Comparison of ENCODE assay signal across 10 mouse cellular contexts in the genomic region with DNA sequence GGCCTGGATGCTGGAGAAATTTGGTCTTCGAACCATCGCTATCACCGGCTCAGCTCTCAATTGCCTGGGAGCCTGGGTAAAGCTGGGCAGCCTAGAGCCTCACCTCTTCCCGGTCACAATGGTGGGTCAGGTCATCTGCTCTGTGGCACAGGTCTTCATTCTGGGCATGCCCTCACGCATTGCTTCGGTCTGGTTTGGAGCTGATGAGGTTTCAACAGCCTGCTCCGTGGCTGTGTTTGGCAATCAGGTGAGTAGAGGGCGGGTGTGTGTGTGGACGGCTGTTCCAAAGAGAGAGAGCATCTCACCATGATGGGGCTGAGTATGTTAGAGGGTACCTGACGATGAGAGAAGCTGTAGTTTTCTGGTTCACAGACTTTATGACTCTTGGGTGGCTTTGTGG. TPM values are rescaled to one million over a fixed set of nuclear protein-coding genes. Genes with fewer than 3 reads are reported as not detected.
DNase-seq lines count a peak whose midpoint lies in the region; ATAC-seq lines count a peak whose summit lies in the region.
"Had no signal": no experiment of that assay in that cellular context is flagged by ENCODE, and none has a peak within 500 bp of the region (broad histone marks: within the 10 kb centered on the region; RNA-seq: fewer than 3 reads in every experiment).

No protein-coding gene starts in this region.

- peaks cover 7% of the 10 kb centered on the region for H3K4me1 ChIP-seq in forebrain, embryonic 14.5 days (ENCODE audit: control insufficient read depth, insufficient read depth, low read length)
- peaks cover 10% of the 10 kb centered on the region for H3K4me1 ChIP-seq in forebrain, embryonic 15.5 days
- H3K4me1 ChIP-seq in kidney, embryonic 16.5 days (ENCODE audit: insufficient read depth, low read length): 0 out of 2 replicates have a peak, but pooled peaks cover 5% of the 10 kb centered on the region
- peaks cover 12% of the 10 kb centered on the region for H3K4me1 ChIP-seq in hindbrain, embryonic 16.5 days (ENCODE audit: control insufficient read depth, insufficient read depth, low read depth, low read length)

- ATAC-seq in forebrain, embryonic 14.5 days: no peak
- no peak for ATAC-seq in forebrain, embryonic 15.5 days (replicated peaks)
- ATAC-seq in kidney, embryonic 16.5 days (ENCODE audit: low FRiP score, low TSS enrichment): no peak
- ATAC-seq in hindbrain, embryonic 16.5 days: no peak
- ATAC-seq: inflammation-experienced regulatory T-cells, adult 6 months had no signal

- H3K36me3 ChIP-seq in forebrain, embryonic 14.5 days (ENCODE audit: control insufficient read depth, insufficient read depth, low read length): no peaks in the 10 kb centered on the region
- no peaks in the 10 kb centered on the region for H3K36me3 ChIP-seq in forebrain, embryonic 15.5 days
- H3K36me3 ChIP-seq in kidney, embryonic 16.5 days (ENCODE audit: insufficient read depth, low read length): no peaks in the 10 kb centered on the region
- no peaks in the 10 kb centered on the region for H3K36me3 ChIP-seq in hindbrain, embryonic 16.5 days (ENCODE audit: control insufficient read depth, insufficient read depth, low read length)
- H3K36me3 ChIP-seq: limb, embryonic 15.5 days had no signal

- 92% methylated on average over 10 of the region's 10 CpGs for WGBS in forebrain, embryonic 14.5 days
- WGBS in forebrain, embryonic 15.5 days: 87% methylated on average over 10 of the region's 10 CpGs
- 86% methylated on average over 10 of the region's 10 CpGs for WGBS in kidney, embryonic 16.5 days
- WGBS in hindbrain, embryonic 16.5 days: 87% methylated on average over 10 of the region's 10 CpGs

- peaks cover 12% of the 10 kb centered on the region for H3K27me3 ChIP-seq in forebrain, embryonic 14.5 days (replicated peaks; ENCODE audit: control insufficient read depth, insufficient read depth, low read length)
- H3K27me3 ChIP-seq in forebrain, embryonic 15.5 days: peaks cover 3% of the 10 kb centered on the region; the same call in 1 of the 2 replicates
- peaks cover 9% of the 10 kb centered on the region for H3K27me3 ChIP-seq in kidney, embryonic 16.5 days (ENCODE audit: insufficient read depth, low read length)
- H3K27me3 ChIP-seq in hindbrain, embryonic 16.5 days (replicated peaks; ENCODE audit: control insufficient read depth, insufficient read depth, low read length): peaks cover 17% of the 10 kb centered on the region
- H3K27me3 ChIP-seq: limb, embryonic 15.5 days had no signal

- no peak overlapping the region for H3K9ac ChIP-seq in forebrain, embryonic 14.5 days (ENCODE audit: low read length)
- no peak overlapping the region for H3K9ac ChIP-seq in forebrain, embryonic 15.5 days (replicated peaks)
- H3K9ac ChIP-seq in kidney, embryonic 16.5 days (replicated peaks; ENCODE audit: low read length): no peak overlapping the region
- no peak overlapping the region for H3K9ac ChIP-seq in hindbrain, embryonic 16.5 days (ENCODE audit: low read depth, low read length)

- peak overlapping the region; percentile 59 for H3K4me2 ChIP-seq in forebrain, embryonic 14.5 days (ENCODE audit: low read length)
- no peak overlapping the region for H3K4me2 ChIP-seq in forebrain, embryonic 15.5 days (replicated peaks)
- H3K4me2 ChIP-seq in kidney, embryonic 16.5 days (replicated peaks; ENCODE audit: low read depth, low read length): peak overlapping the region; percentile 100
- H3K4me2 ChIP-seq in hindbrain, embryonic 16.5 days (ENCODE audit: low read length): no peak overlapping the region

- DNase-seq in forebrain, embryonic 14.5 days (ENCODE audit: low spot score): no peak
- DNase-seq in kidney, adult 8-10 months: no peak
- peak; percentile 34 for DNase-seq in lung, postnatal 36 days
- no peak for DNase-seq in embryo, embryonic 9.5 days (ENCODE audit: extremely low spot score)
- no peak for DNase-seq in spleen, postnatal 10 days (ENCODE audit: low spot score in 2 of 2)

- H3K27ac ChIP-seq in forebrain, embryonic 14.5 days (ENCODE audit: low read depth, low read length): no peak overlapping the region
- H3K27ac ChIP-seq in forebrain, embryonic 15.5 days (replicated peaks): no peak overlapping the region
- H3K27ac ChIP-seq in kidney, embryonic 16.5 days (ENCODE audit: low read length): no peak overlapping the region
- H3K27ac ChIP-seq in hindbrain, embryonic 16.5 days (ENCODE audit: low read depth, low read length): no peak overlapping the region
- H3K27ac ChIP-seq: limb, embryonic 15.5 days had no signal

- H3K4me3 ChIP-seq in forebrain, embryonic 14.5 days (ENCODE audit: low read depth, low read length): no peak overlapping the region
- no peak overlapping the region for H3K4me3 ChIP-seq in forebrain, embryonic 15.5 days
- H3K4me3 ChIP-seq in kidney, embryonic 16.5 days (ENCODE audit: low read length): peak overlapping the region; percentile 62
- H3K4me3 ChIP-seq in hindbrain, embryonic 16.5 days (ENCODE audit: low read length): 0 out of 2 replicates have a peak overlapping the region, but pooled peaks have one; percentile 47

- no peaks in the 10 kb centered on the region for H3K9me3 ChIP-seq in forebrain, embryonic 14.5 days (replicated peaks; ENCODE audit: control insufficient read depth, low read length)
- H3K9me3 ChIP-seq in forebrain, embryonic 15.5 days: no peaks in the 10 kb centered on the region
- no peaks in the 10 kb centered on the region for H3K9me3 ChIP-seq in kidney, embryonic 16.5 days (ENCODE audit: low read length)
- no peaks in the 10 kb centered on the region for H3K9me3 ChIP-seq in hindbrain, embryonic 16.5 days (ENCODE audit: control insufficient read depth, low read length)
- H3K9me3 ChIP-seq: limb, embryonic 15.5 days had no signal

RNA-seq across cellular contexts. Expression of gene Flvcr2, which starts 1.0 kb away (rescaled TPM):
- 2.6 and 4.3 TPM in 2 replicates for polyA plus RNA-seq in forebrain, embryonic 14.5 days (2014; fragmentation: Nextera tagmentation; extraction: Ambion mirVana)
- polyA plus RNA-seq in forebrain, embryonic 15.5 days (2015; fragmentation: Nextera tagmentation; extraction: Ambion mirVana): 4.2 and 4.4 TPM in 2 replicates
- 6.2 and 7.1 TPM in 2 replicates for polyA plus RNA-seq in kidney, embryonic 16.5 days (2015; fragmentation: Nextera tagmentation; extraction: Ambion mirVana)
- polyA plus RNA-seq in hindbrain, embryonic 16.5 days (2015; fragmentation: Nextera tagmentation; extraction: Ambion mirVana): 6.3 and 6.9 TPM in 2 replicates

Comparison
In these comparisons a context has a peak if more than half of its experiments do, and no peak if none do; other contexts are left out.
1. H3K4me2 ChIP-seq: peak in forebrain, embryonic 14.5 days (single experiment) and kidney, embryonic 16.5 days (single experiment); none in forebrain, embryonic 15.5 days (single experiment) and hindbrain, embryonic 16.5 days (single experiment).
2. H3K4me3 ChIP-seq: peak in kidney, embryonic 16.5 days (single experiment) and hindbrain, embryonic 16.5 days (single experiment); none in forebrain, embryonic 14.5 days (single experiment) and forebrain, embryonic 15.5 days (single experiment).